Mouse (Mus musculus) cerebellum, adult 2 months (tissue): ENCODE measurements at regions not wholly inside any gene's neighbourhood (a gene's known extent, or its start where the extent isn't known, plus 50 kb on each side); places are given as distances from the start of the nearest gene placed in this dataset.

Experiments
- DNase-seq, 2 experiments: peaks; one replicate each; pipeline ENCODE4 v3.0.0; 2021
- H3K27ac ChIP-seq: fragments of 200-500 bp; 2 replicates; pipeline ENCODE4 v1.5.1; 2012; ENCODE audit warnings: low read length, control low read depth, inconsistent platforms; ENCODE audit not compliant: insufficient read depth
- H3K27me3 ChIP-seq: fragments of 200-500 bp; 2 replicates; pipeline ENCODE4 v1.6.1; 2012; ENCODE audit warnings: inconsistent platforms, mild to moderate bottlenecking, low read length, moderate library complexity; ENCODE audit not compliant: control insufficient read depth, insufficient read depth
- H3K4me1 ChIP-seq: fragments of 200-500 bp; 2 replicates; pipeline ENCODE4 v1.6.1; 2011; ENCODE audit warnings: low read length; ENCODE audit not compliant: control insufficient read depth, insufficient read depth
- H3K4me3 ChIP-seq: fragments of 200-500 bp; replicated peaks from 2 replicates; pipeline ENCODE3; 2011; ENCODE audit warnings: mild to moderate bottlenecking, low read depth, low read length, control low read depth; ENCODE audit not compliant: insufficient read depth
- CTCF ChIP-seq: fragments of 200-500 bp; IDR thresholded peaks from 2 replicates; pipeline ENCODE4 v1.5.1; 2011; ENCODE audit warnings: low read depth, mild to moderate bottlenecking, control low read depth, low read length, moderate library complexity, borderline replicate concordance; ENCODE audit not compliant: insufficient read depth
- POLR2A ChIP-seq: fragments of 200-500 bp; IDR thresholded peaks from 2 replicates; pipeline ENCODE4 v1.6.1; 2011; ENCODE audit warnings: low read length, control low read depth, borderline replicate concordance; ENCODE audit not compliant: insufficient read depth
- WGBS: fragments of 180-500 bp; shearing (Covaris S2); methylation state at CpG from one replicate; pipeline ENCODE4 v1.1.7; 2018; 5-methylcytosine and 5-hydroxymethylcytosine counted together

- DNase-seq = no peak
- no peak overlapping the region for H3K4me3 ChIP-seq
- H3K4me1 ChIP-seq = no peaks in the 10 kb centered on the region
- no peaks in the 10 kb centered on the region for H3K27me3 ChIP-seq
- TF ChIP-seq POLR2A (no peak), CTCF (no peak)
- H3K27ac ChIP-seq = no peak overlapping the region
Observed at GRCm38 (mm10) chr4:95192562-95192961, 140.5 kb upstream of the Jun start.

GRCm38 (mm10) chr4:95193028-95193427 lies 141.0 kb upstream of the Jun start:
- TF ChIP-seq POLR2A (no peak), CTCF (no peak)
- no peak overlapping the region for H3K4me3 ChIP-seq
- 30% methylated on average over 4 of the region's 4 CpGs for WGBS
- H3K27ac ChIP-seq = no peak overlapping the region
- H3K4me1 ChIP-seq = no peaks in the 10 kb centered on the region
- DNase-seq = no peak
- H3K27me3 ChIP-seq = no peaks in the 10 kb centered on the region

GRCm38 (mm10) chr4:95193473-95193872 lies 141.5 kb upstream of the Jun start:
- DNase-seq = no peak
- 92% methylated on average over 4 of the region's 4 CpGs for WGBS
- TF ChIP-seq POLR2A (no peak), CTCF (no peak)

DNA sequence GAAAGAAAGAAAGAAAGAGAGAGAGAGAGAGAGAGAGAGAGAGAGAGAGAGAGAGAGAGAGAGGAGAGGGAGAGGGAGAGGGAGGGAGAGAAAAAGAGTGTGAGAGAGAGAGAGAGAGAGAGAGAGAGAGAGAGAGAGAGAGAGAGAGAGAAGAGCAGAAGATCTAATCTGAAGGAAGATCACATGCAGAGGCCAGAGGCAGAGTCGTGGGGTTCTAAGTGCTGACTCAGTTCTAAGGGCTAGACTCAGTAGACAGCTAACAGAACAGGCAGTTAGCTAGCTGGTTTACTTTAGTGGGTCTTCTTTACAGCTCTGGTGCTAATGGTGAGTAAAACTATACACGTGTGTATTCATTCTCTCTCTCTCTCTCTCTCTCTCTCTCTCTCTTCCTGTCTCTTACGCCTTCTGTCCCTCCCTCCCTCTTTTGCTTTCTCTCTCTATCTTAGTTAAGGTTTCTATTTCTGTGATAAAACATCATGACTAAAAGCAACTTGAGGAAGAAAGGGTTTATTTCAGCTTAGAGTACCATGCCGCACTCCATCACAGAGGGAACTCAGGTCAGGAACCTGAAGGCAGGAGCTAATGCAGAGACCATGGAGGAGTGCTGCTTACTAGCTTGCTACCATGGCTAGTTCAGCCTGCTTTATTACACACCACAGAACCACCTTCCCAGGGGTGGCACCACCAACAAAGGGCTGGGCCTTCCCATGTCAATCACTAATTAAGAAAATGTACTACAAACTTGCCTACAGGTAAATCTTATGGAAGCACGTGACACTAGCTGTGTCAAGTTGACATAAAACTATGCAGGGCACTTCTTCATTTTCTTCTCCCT lies 142.8 kb upstream of the Jun start:
- no peaks in the 10 kb centered on the region for H3K27me3 ChIP-seq
- 85% methylated on average over 5 of the region's 5 CpGs for WGBS
- no peaks in the 10 kb centered on the region for H3K4me1 ChIP-seq
- DNase-seq = no peak
- TF ChIP-seq POLR2A (no peak), CTCF (no peak)
- H3K4me3 ChIP-seq = no peak overlapping the region
- H3K27ac ChIP-seq = no peak overlapping the region

More at GRCm38 (mm10) chr4:95193473-95193872, 141.5 kb upstream of the Jun start:
- Histone ChIP-seq H3K27me3 (no peaks in the 10 kb centered on the region), H3K27ac (no peak overlapping the region), H3K4me1 (no peaks in the 10 kb centered on the region), H3K4me3 (no peak overlapping the region)

DNA sequence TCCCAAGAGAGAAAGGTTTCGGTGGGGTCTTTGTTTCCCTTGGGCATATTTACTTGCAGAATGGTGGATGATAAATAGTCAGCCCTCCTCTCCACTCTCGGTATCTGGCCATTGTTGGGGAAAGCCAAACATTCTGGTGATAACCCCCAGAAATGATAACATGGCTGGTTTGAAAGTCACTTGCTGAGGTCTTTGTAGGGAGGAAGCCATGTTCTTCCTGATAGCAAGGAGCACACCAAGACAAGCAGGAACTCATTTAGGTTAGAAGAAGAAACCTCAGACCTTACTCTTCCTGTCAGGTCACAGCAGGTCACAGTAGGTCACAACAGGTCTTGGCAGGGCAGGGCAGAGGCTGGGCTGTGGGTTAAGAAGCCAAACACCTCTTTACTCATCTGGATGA lies 144.1 kb upstream of the Jun start:
- no peaks in the 10 kb centered on the region for H3K27me3 ChIP-seq
- H3K4me1 ChIP-seq = no peaks in the 10 kb centered on the region
- TF ChIP-seq POLR2A (no peak), CTCF (no peak)
- 79% methylated on average over 2 of the region's 2 CpGs for WGBS
- no peak for DNase-seq
- no peak overlapping the region for H3K4me3 ChIP-seq
- no peak overlapping the region for H3K27ac ChIP-seq

DNA sequence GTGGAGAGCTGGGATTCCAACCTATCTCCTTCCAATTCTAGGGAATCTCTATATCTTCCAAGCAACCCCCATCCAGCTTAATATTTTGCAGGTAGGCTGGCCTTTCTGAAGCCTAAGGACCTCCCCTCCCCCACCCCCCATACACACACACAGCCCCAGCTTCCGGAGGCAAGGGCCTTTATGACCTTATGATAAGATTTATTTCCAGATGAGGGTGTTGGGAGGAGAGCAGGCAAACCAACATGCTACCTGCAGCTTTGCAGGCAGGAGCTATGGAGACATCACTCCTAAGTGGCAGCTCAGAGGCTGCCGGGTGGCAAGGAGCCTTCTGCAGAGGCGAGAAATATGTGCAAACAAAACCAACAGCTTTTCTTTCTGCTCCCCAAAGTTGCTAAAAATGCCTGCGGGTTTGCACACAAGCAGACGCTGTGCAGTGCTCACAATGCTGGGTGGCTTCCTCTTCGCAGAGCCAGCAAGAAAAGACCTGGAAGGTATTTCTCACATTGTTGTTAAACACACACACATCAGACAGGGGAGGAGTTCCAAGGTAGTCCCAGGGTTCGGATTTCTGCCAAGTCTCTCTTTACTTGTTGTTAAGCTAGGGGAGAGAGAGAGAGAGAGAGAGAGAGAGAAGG lies 145.2 kb upstream of the Jun start:
- Histone ChIP-seq H3K4me3 (no peak overlapping the region), H3K4me1 (no peaks in the 10 kb centered on the region), H3K27me3 (no peaks in the 10 kb centered on the region), H3K27ac (no peak overlapping the region)
- DNase-seq = no peak
- WGBS = 73% methylated on average over 7 of the region's 7 CpGs
- no peak for TF ChIP-seq CTCF

DNA sequence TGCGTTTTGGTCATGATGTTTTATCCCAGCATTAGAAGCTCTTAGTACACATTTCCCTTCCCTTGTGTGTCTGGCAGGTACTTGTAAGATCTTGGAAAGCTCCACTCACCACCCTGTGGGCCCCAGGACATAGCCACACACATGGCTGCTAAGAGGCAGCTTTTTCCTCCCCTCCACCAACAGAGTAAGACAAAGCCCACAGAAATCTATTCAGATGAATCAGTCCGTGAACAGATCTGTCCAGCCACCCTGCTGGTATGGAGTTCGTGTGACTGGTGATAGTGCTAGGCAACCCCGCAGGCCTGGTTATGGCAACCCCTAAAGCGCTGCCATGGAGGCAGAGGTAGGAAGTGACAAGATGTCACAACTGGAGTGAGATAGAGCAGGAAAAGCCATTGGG lies 147.4 kb upstream of the Jun start:
- H3K4me1 ChIP-seq = no peaks in the 10 kb centered on the region
- H3K27me3 ChIP-seq = no peaks in the 10 kb centered on the region
- DNase-seq = no peak
- TF ChIP-seq CTCF = no peak
- TF ChIP-seq POLR2A = no peak
- WGBS = 39% methylated on average over 5 of the region's 5 CpGs
- H3K27ac ChIP-seq = no peak overlapping the region
- H3K4me3 ChIP-seq = no peak overlapping the region

- WGBS = 79% methylated on average over 7 of the region's 7 CpGs
- no peak for TF ChIP-seq CTCF
- TF ChIP-seq POLR2A = no peak
- Histone ChIP-seq H3K4me3 (no peak overlapping the region), H3K27me3 (no peaks in the 10 kb centered on the region), H3K4me1 (no peaks in the 10 kb centered on the region), H3K27ac (no peak overlapping the region)
- DNase-seq = no peak
Observed at GRCm38 (mm10) chr4:95200130-95200529, 148.1 kb upstream of the Jun start.
